Mouse (Mus musculus) cerebellum, adult 18-20 months (tissue): ENCODE data around the gene Syt11.
"Not testable (repeated sequence)": the region's sequence is repeated elsewhere in the genome, so short reads cannot be mapped to it uniquely, and the experiment has no call there.

ENCODE experiments used
- DNase-seq, 2 experiments: peaks; one replicate each; pipeline ENCODE4 v3.0.0; 2021

Syt11 gene

DNA sequence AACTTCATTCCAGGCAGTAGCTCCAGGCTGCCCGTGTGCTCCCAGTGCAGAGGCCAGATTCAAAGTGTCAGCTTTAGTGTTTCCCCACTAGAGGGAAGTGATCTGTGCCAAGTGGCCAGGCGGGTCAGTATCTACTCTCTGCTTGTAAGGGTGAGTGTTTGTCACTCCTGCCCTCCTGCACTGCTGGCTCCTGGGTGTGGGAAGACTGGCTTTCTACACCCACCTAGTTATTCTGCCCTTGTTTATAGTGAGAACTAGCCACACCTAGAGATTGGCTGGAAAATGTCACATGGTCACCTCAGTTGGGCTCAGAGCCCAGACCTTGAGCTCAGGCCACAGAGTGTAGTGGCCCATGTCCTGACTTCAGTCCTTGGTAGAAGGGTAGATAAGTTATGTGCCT is 55.9 kb downstream of the Syt11 start:
- DNase-seq: peak; percentile 43 to 50

- no peak for DNase-seq
Observed at GRCm38 (mm10) chr3:88717831-88718230, 57.1 kb downstream of the Syt11 start.

GRCm38 (mm10) chr3:88717198-88717798 is 57.7 kb downstream of the Syt11 start:
- DNase-seq: peak in 1 of 2 experiments; percentile 16

- peak; percentile 78 to 86 for DNase-seq
Observed at GRCm38 (mm10) chr3:88716399-88717197, 58.4 kb downstream of the Syt11 start, which contains the start of gene Rit1. TSS of gene Rit1 (plus strand) at chr3:88716838.

DNA sequence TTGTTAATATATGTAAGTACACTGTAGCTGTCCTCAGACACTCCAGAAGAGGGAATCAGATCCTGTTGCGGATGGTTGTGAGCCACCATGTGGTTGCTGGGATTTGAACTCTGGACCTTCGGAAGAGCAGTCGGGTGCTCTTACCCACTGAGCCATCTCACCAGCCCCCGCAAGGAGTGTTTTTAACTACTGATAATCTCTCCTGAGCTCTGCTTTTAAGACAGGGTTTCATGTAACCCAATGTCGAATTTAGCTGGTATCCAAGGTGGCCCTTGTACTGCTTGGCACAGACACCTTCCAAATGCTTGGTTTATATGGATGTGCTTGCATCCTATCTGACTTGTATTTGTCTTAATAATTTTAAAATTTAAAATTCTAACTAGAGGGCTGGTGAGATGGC is 59.2 kb downstream of the Syt11 start:
- DNase-seq: not testable (repeated sequence)

GRCm38 (mm10) chr3:88714725-88715124 is 60.2 kb downstream of the Syt11 start:
- DNase-seq: no peak

DNA sequence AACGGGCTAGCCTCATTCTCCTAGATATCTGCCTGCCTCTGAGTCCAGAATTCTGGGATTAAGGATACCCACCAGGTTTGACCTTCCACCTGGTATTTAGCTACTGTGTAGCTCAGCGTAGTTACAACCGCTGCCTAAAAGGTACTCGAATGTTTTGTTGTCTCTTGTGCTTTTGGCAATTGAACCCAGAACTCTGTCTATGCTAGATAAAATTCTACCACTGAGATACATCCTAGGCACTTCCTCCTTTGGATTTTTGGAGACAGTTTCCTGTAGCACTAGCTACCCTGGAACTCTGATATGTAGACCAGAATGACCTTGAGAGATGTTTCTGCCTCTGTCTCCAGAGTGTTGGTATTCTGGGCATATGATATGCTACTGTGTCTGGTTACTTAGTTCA is 61.3 kb downstream of the Syt11 start:
- DNase-seq: no peak

GRCm38 (mm10) chr3:88701222-88701621 is 73.7 kb downstream of the Syt11 start:
- no peak for DNase-seq

DNA sequence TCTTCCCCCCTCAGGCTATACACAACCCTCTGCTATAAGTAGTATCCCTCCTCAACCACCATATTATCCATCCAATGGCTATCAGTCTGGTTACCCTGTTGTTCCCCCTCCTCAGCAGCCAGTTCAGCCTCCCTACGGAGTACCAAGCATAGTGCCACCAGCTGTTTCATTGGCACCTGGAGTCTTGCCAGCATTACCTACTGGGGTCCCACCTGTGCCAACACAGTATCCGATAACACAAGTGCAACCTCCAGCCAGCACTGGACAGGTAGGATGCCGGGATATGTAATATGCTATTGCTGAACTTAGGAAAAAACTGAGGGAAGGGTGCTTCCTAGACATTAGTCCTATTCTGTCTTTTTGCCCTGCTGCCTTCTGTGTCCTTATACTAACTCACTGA is 74.7 kb downstream of the Syt11 start:
- DNase-seq: no peak

- no peak for DNase-seq
Observed at GRCm38 (mm10) chr3:88698834-88699233, 76.1 kb downstream of the Syt11 start.

DNA sequence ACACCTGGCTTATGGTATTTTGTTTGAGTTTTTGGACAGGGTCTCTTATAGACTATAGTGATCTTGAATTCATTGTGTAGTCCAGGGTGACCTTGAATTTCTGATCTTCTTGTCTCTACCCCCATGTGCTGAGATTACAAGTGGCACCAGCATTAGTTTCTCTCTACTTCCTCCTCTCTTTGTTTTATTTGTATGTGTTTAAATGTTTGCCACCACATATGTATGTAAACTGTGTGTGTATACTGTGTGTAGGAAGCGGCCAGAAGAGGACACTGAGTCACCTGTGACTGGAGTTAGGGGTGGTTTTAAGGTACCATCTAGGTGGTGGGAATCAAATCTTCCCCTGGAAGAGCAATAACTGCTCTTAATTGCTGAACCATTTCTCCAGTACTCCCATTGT is 76.9 kb downstream of the Syt11 start:
- no peak for DNase-seq

- no peak for DNase-seq
Observed at GRCm38 (mm10) chr3:88695545-88695944, 79.4 kb downstream of the Syt11 start.
